Mouse (Mus musculus) intestine, embryonic 15.5 days (tissue): ENCODE measurements around the gene Nprl3. TPM values are rescaled to one million over a fixed set of nuclear protein-coding genes. Genes with fewer than 3 reads are reported as not detected.
"Not testable (repeated sequence)": the region's sequence is repeated elsewhere in the genome, so short reads cannot be mapped to it uniquely, and the experiment has no call there.

Experiments used
- ATAC-seq: fragments of 200-750 bp; cut with Nextera tagmentation; 2 replicates; pipeline ENCODE4 v1.8.0; 2017; ENCODE audit warnings: moderate TSS enrichment, moderate library complexity
- H3K27ac ChIP-seq: fragments of 300-500 bp; sonication (generic); 2 replicates; pipeline ENCODE4 v1.5.1; 2015; ENCODE audit warnings: mild to moderate bottlenecking, inconsistent platforms
- H3K27me3 ChIP-seq: fragments of 300-500 bp; sonication (generic); replicated peaks from 2 replicates; pipeline ENCODE4 v1.6.1; 2015; ENCODE audit warnings: inconsistent platforms
- H3K36me3 ChIP-seq: fragments of 300-500 bp; sonication (generic); 2 replicates; pipeline ENCODE4 v1.6.1; 2015; ENCODE audit warnings: inconsistent platforms
- H3K4me1 ChIP-seq: fragments of 300-500 bp; sonication (generic); replicated peaks from 2 replicates; pipeline ENCODE4 v1.6.1; 2015; ENCODE audit warnings: inconsistent platforms
- H3K4me2 ChIP-seq: fragments of 300-500 bp; sonication (generic); replicated peaks from 2 replicates; pipeline ENCODE4 v1.6.1; 2015; ENCODE audit warnings: mild to moderate bottlenecking, inconsistent platforms
- H3K4me3 ChIP-seq: fragments of 300-500 bp; sonication (generic); replicated peaks from 2 replicates; pipeline ENCODE4 v1.5.1; 2015; ENCODE audit warnings: inconsistent platforms
- H3K9ac ChIP-seq: fragments of 300-500 bp; sonication (generic); 2 replicates; pipeline ENCODE4 v1.6.1; 2015; ENCODE audit warnings: inconsistent platforms
- H3K9me3 ChIP-seq: fragments of 300-500 bp; sonication (generic); 2 replicates; pipeline ENCODE4 v1.6.1; 2016; ENCODE audit warnings: inconsistent platforms
- WGBS: fragments of 180-500 bp; shearing (Covaris S2); methylation state at CpG from one replicate; pipeline ENCODE4 v1.1.7; 2015; 5-methylcytosine and 5-hydroxymethylcytosine counted together
- polyA plus RNA-seq: library from polyadenylated mRNA; unstranded; fragments of >200 nt; fragmentation: Nextera tagmentation; extraction: Ambion mirVana; gene quantifications from 2 replicates; pipeline ENCODE4 v1.2.1, GENCODE M21; 2015

Gene Nprl3
- polyA plus RNA-seq, 1 experiment from 2014 or later, result 29.4 TPM

GRCm38 (mm10) chr11:32219287-32219686 lies 48.2 kb downstream of the Nprl3 start:
- no peaks in the 10 kb centered on the region for H3K27me3 ChIP-seq
- H3K27ac ChIP-seq, result no peak overlapping the region
- H3K4me3 ChIP-seq, result no peak overlapping the region
- ATAC-seq, result no peak
- no peaks in the 10 kb centered on the region for H3K9me3 ChIP-seq
- WGBS, result 90% methylated on average over 10 of the region's 10 CpGs
- peaks cover 49% of the 10 kb centered on the region for H3K4me1 ChIP-seq
- no peak overlapping the region; the same call in 1 of the 2 replicates for H3K9ac ChIP-seq
- peaks cover 9% of the 10 kb centered on the region for H3K36me3 ChIP-seq
- H3K4me2 ChIP-seq, result no peak overlapping the region

- Histone ChIP-seq H3K9me3 (no peaks in the 10 kb centered on the region), H3K4me3 (no peak overlapping the region), H3K4me1 (peaks cover 46% of the 10 kb centered on the region), H3K27ac (no peak overlapping the region), H3K36me3 (peaks cover 15% of the 10 kb centered on the region), H3K4me2 (0 out of 2 replicates have a peak overlapping the region, but pooled peaks have one; percentile 9), H3K27me3 (no peaks in the 10 kb centered on the region), H3K9ac (no peak overlapping the region)
- ATAC-seq, result no peak
- WGBS, result 57% methylated on average over 6 of the region's 6 CpGs
Measured at GRCm38 (mm10) chr11:32218501-32219050, 48.9 kb downstream of the Nprl3 start.

- Histone ChIP-seq H3K27ac (no peak overlapping the region), H3K36me3 (peaks cover 31% of the 10 kb centered on the region), H3K9me3 (no peaks in the 10 kb centered on the region), H3K4me2 (no peak overlapping the region), H3K27me3 (no peaks in the 10 kb centered on the region), H3K9ac (no peak overlapping the region), H3K4me1 (peaks cover 33% of the 10 kb centered on the region), H3K4me3 (no peak overlapping the region)
- 26% methylated on average over 8 of the region's 8 CpGs for WGBS
- no peak for ATAC-seq
Measured at GRCm38 (mm10) chr11:32216851-32217250, 50.7 kb downstream of the Nprl3 start.

GRCm38 (mm10) chr11:32215372-32216162 lies 51.9 kb downstream of the Nprl3 start:
- no peaks in the 10 kb centered on the region for H3K9me3 ChIP-seq
- peaks cover 43% of the 10 kb centered on the region for H3K36me3 ChIP-seq
- WGBS, result 90% methylated on average over 18 of the region's 18 CpGs
- no peak overlapping the region for H3K4me3 ChIP-seq
- H3K4me2 ChIP-seq, result no peak overlapping the region
- H3K4me1 ChIP-seq, result peaks cover 26% of the 10 kb centered on the region
- H3K27ac ChIP-seq, result no peak overlapping the region
- H3K27me3 ChIP-seq, result no peaks in the 10 kb centered on the region
- no peak overlapping the region for H3K9ac ChIP-seq
- no peak for ATAC-seq

- H3K4me2 ChIP-seq, result no peak overlapping the region
- peaks cover 3% of the 10 kb centered on the region; the same call in 1 of the 2 replicates for H3K4me1 ChIP-seq
- H3K27ac ChIP-seq, result no peak overlapping the region
- H3K9me3 ChIP-seq, result no peaks in the 10 kb centered on the region
- peaks cover 66% of the 10 kb centered on the region for H3K36me3 ChIP-seq
- H3K27me3 ChIP-seq, result no peaks in the 10 kb centered on the region
- H3K9ac ChIP-seq, result no peak overlapping the region
- no peak overlapping the region for H3K4me3 ChIP-seq
- ATAC-seq, result peak; percentile 29; the same call in 1 of the 2 replicates
- 78% methylated on average over 9 of the region's 9 CpGs for whole genome bisulfite sequencing
Measured at GRCm38 (mm10) chr11:32210623-32211022, 56.9 kb downstream of the Nprl3 start.

GRCm38 (mm10) chr11:32205058-32205873 lies 62.2 kb downstream of the Nprl3 start, which contains the start of gene Snrnp25:
Gene Snrnp25, plus strand, starts transcription at chr11:32205415.
- H3K27me3 ChIP-seq, result no peaks in the 10 kb centered on the region
- H3K4me1 ChIP-seq, result peaks cover 11% of the 10 kb centered on the region
- peaks cover 20% of the 10 kb centered on the region for H3K36me3 ChIP-seq
- WGBS, result under 1% methylated on average over 52 of the region's 52 CpGs
- H3K4me3 ChIP-seq, result peak within 1 kb of the TSS; percentile 67
- peak within 1 kb of the TSS; percentile 64; the same call in 1 of the 2 replicates for H3K27ac ChIP-seq
- H3K4me2 ChIP-seq, result peak within 1 kb of the TSS; percentile 85
- peak within 1 kb of the TSS; percentile 83 for H3K9ac ChIP-seq
- ATAC-seq, result peak; percentile 100
- no peaks in the 10 kb centered on the region for H3K9me3 ChIP-seq

GRCm38 (mm10) chr11:32201922-32202685 lies 65.4 kb downstream of the Nprl3 start:
- 73% methylated on average over 11 of the region's 11 CpGs for WGBS
- no peak for ATAC-seq

GRCm38 (mm10) chr11:32200992-32201391 lies 66.5 kb downstream of the Nprl3 start:
- H3K9ac ChIP-seq, H3K4me3 ChIP-seq, H3K27ac ChIP-seq, H3K36me3 ChIP-seq, H3K27me3 ChIP-seq, H3K9me3 ChIP-seq, H3K4me2 ChIP-seq, ATAC-seq: not testable (repeated sequence)
- 53% methylated on average over 1 of the region's 1 CpGs for WGBS
- peaks cover 18% of the 10 kb centered on the region for H3K4me1 ChIP-seq

More at GRCm38 (mm10) chr11:32201922-32202685, 65.4 kb downstream of the Nprl3 start:
- Histone ChIP-seq H3K9me3 (no peaks in the 10 kb centered on the region), H3K4me2 (no peak overlapping the region), H3K9ac (no peak overlapping the region), H3K36me3 (no peaks in the 10 kb centered on the region), H3K4me3 (no peak overlapping the region), H3K4me1 (peaks cover 16% of the 10 kb centered on the region), H3K27ac (no peak overlapping the region), H3K27me3 (no peaks in the 10 kb centered on the region)

- no peaks in the 10 kb centered on the region for H3K27me3 ChIP-seq
- H3K4me2 ChIP-seq, result no peak within 1 kb of the TSS
- no peaks in the 10 kb centered on the region for H3K36me3 ChIP-seq
- H3K4me3 ChIP-seq, result no peak within 1 kb of the TSS
- no peaks in the 10 kb centered on the region for H3K9me3 ChIP-seq
- ATAC-seq, result no peak
- no peak within 1 kb of the TSS for H3K9ac ChIP-seq
- no peak within 1 kb of the TSS for H3K27ac ChIP-seq
- 69% methylated on average over 10 of the region's 10 CpGs for WGBS
- H3K4me1 ChIP-seq, result peaks cover 16% of the 10 kb centered on the region; the same call in 1 of the 2 replicates
Measured at GRCm38 (mm10) chr11:32200075-32200601, 67.4 kb downstream of the Nprl3 start, which contains the start of gene Il9r. Gene Il9r, minus strand, starts transcription at chr11:32200279.

GRCm38 (mm10) chr11:32199230-32199629 lies 68.3 kb downstream of the Nprl3 start:
- Histone ChIP-seq H3K9ac (no peak overlapping the region), H3K27me3 (no peaks in the 10 kb centered on the region), H3K9me3 (no peaks in the 10 kb centered on the region), H3K4me2 (no peak overlapping the region), H3K27ac (no peak overlapping the region), H3K36me3 (no peaks in the 10 kb centered on the region), H3K4me1 (peaks cover 9% of the 10 kb centered on the region; the same call in 1 of the 2 replicates), H3K4me3 (no peak overlapping the region)
- WGBS, result 38% methylated on average over 6 of the region's 6 CpGs
- 0 out of 2 replicates have a peak, but pooled peaks have one; percentile 25 for ATAC-seq

- no peak overlapping the region for H3K27ac ChIP-seq
- WGBS, result 74% methylated on average over 14 of the region's 14 CpGs
- no peak overlapping the region for H3K4me2 ChIP-seq
- H3K4me3 ChIP-seq, result no peak overlapping the region
- no peaks in the 10 kb centered on the region for H3K9me3 ChIP-seq
- H3K4me1 ChIP-seq, result peaks cover 9% of the 10 kb centered on the region; the same call in 1 of the 2 replicates
- H3K36me3 ChIP-seq, result no peaks in the 10 kb centered on the region
- no peaks in the 10 kb centered on the region for H3K27me3 ChIP-seq
- no peak overlapping the region for H3K9ac ChIP-seq
- ATAC-seq, result no peak
Measured at GRCm38 (mm10) chr11:32198256-32198955, 69.1 kb downstream of the Nprl3 start.
